Mouse (Mus musculus): ENCODE results near the gene March10.

Gene March10

GRCm38 (mm10) chr11:105312972-105313632 lies 143.4 kb downstream of the March10 start:
- no peak for DNase-seq (ENCODE audit: low read depth, low spot score)

GRCm38 (mm10) chr11:105312311-105312942 lies 144.1 kb downstream of the March10 start:
- no peak for DNase-seq (ENCODE audit: low read depth, low spot score)

GRCm38 (mm10) chr11:105311291-105311975 lies 145.1 kb downstream of the March10 start:
- no peak for DNase-seq (ENCODE audit: low read depth, low spot score)
